Mouse (Mus musculus) olfactory bulb, adult 2 months (tissue): ENCODE results near the gene Sntb2.

ENCODE experiments used
- CTCF ChIP-seq: fragments of 200-500 bp; IDR thresholded peaks from 2 replicates; pipeline ENCODE4 v1.5.1; 2012; ENCODE audit warnings: low read depth, mild to moderate bottlenecking, low read length, moderate library complexity; ENCODE audit not compliant: insufficient read depth
- POLR2A ChIP-seq: fragments of 200-500 bp; IDR thresholded peaks from 2 replicates; pipeline ENCODE4 v1.6.1; 2012; ENCODE audit warnings: mild to moderate bottlenecking, low read depth, low read length, moderate library complexity; ENCODE audit not compliant: insufficient read depth

DNA sequence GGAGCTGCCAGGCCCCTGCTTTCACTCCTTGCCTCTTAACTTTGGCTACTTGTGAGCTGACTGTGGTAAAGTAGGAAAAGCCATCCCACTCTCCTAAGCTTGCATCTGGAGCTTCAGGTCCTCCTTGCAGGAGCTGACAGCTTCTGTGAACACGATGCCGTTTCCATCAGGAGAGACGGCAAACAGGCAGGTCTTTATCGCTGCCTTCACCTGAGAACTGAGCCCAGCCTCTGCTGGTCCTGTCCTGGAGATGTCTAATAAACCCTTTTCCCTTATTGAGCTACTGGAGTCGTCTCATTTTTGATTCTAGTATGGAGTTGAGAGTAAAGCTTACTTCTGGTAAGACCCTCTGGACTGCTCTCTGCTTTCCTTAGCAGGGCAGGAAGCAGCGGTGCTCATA is 109.9 kb downstream of the Sntb2 start:
- TF ChIP-seq CTCF (no peak), POLR2A (no peak)
